Mouse (Mus musculus) thymus, adult 2 months (tissue): ENCODE measurements around the gene Sept11. TPM values are rescaled to one million over a fixed set of nuclear protein-coding genes. Genes with fewer than 3 reads are reported as not detected.
A peak's percentile ranks its signal among the peaks of the same experiment; 100 is the strongest.

ENCODE experiments used
- DNase-seq: peaks from one replicate; pipeline ENCODE4 v3.0.0; 2021
- H3K27ac ChIP-seq: fragments of 200-500 bp; 2 replicates; pipeline ENCODE4 v1.5.1; 2012; ENCODE audit warnings: low read length, control low read depth; ENCODE audit not compliant: control insufficient read depth, insufficient read depth
- H3K27me3 ChIP-seq: fragments of 200-500 bp; 2 replicates; pipeline ENCODE4 v1.6.1; 2012; ENCODE audit warnings: mild to moderate bottlenecking, low read length, moderate library complexity, mixed read lengths; ENCODE audit not compliant: control insufficient read depth, insufficient read depth
- H3K36me3 ChIP-seq: fragments of 200-500 bp; 2 replicates; pipeline ENCODE4 v1.6.1; 2012; ENCODE audit warnings: mild to moderate bottlenecking, low read length, moderate library complexity; ENCODE audit not compliant: control insufficient read depth, insufficient read depth
- H3K4me1 ChIP-seq: fragments of 200-500 bp; replicated peaks from 2 replicates; pipeline ENCODE4 v1.6.1; 2012; ENCODE audit warnings: low read length; ENCODE audit not compliant: control insufficient read depth, insufficient read depth
- H3K4me3 ChIP-seq: fragments of 200-500 bp; 2 replicates; pipeline ENCODE4 v1.5.1; 2012; ENCODE audit warnings: mild to moderate bottlenecking, low read length, control low read depth, moderate library complexity; ENCODE audit not compliant: control insufficient read depth, insufficient read depth
- CTCF ChIP-seq: fragments of 200-500 bp; IDR thresholded peaks from 2 replicates; pipeline ENCODE4 v1.5.1; 2012; ENCODE audit warnings: mild to moderate bottlenecking, control low read depth, low read length, moderate library complexity, borderline replicate concordance; ENCODE audit not compliant: control insufficient read depth, poor library complexity, insufficient read depth; ENCODE audit errors: extremely low read depth
- POLR2A ChIP-seq: fragments of 200-500 bp; IDR thresholded peaks from 2 replicates; pipeline ENCODE4 v1.6.1; 2012; ENCODE audit warnings: mild to moderate bottlenecking, low read length, control low read depth, moderate library complexity; ENCODE audit not compliant: control insufficient read depth, poor library complexity, insufficient read depth; ENCODE audit errors: extremely low read depth
- WGBS: fragments of 180-500 bp; shearing (Covaris S2); methylation state at CpG from one replicate; pipeline ENCODE4 v1.1.7; 2018; 5-methylcytosine and 5-hydroxymethylcytosine counted together
- polyA plus RNA-seq: library from polyadenylated mRNA; depleted of rRNA; stranded (reverse); fragments of >200 nt; gene quantifications from 2 replicates; pipeline ENCODE4 v1.2.3, GENCODE M21; 2012

The Sept11 gene
- polyA plus RNA-seq, 1 experiment: 39.0 TPM

- WGBS: under 1% methylated on average over 50 of the region's 50 CpGs
- Histone ChIP-seq H3K27me3 (no peaks in the 10 kb centered on the region), H3K36me3 (no peaks in the 10 kb centered on the region), H3K27ac (no peak overlapping the region), H3K4me1 (peaks cover 16% of the 10 kb centered on the region), H3K4me3 (peak overlapping the region; percentile 68)
- DNase-seq: peak; percentile 56
- TF ChIP-seq POLR2A (no peak), CTCF (no peak)
Observed at GRCm38 (mm10) chr5:93093638-93094527, 646 bp downstream of the Sept11 start.

- DNase-seq: no peak
- Histone ChIP-seq H3K27ac (no peak overlapping the region), H3K36me3 (no peaks in the 10 kb centered on the region), H3K4me3 (no peak overlapping the region), H3K27me3 (no peaks in the 10 kb centered on the region), H3K4me1 (peaks cover 16% of the 10 kb centered on the region)
- WGBS: 96% methylated on average over 7 of the region's 7 CpGs
- TF ChIP-seq POLR2A (no peak), CTCF (no peak)
Observed at GRCm38 (mm10) chr5:93095301-93095700, 2.1 kb downstream of the Sept11 start.

GRCm38 (mm10) chr5:93097204-93097906 is 4.1 kb downstream of the Sept11 start:
- H3K4me3 ChIP-seq: no peak overlapping the region
- no peaks in the 10 kb centered on the region for H3K27me3 ChIP-seq
- H3K36me3 ChIP-seq: no peaks in the 10 kb centered on the region
- H3K4me1 ChIP-seq: peaks cover 10% of the 10 kb centered on the region
- no peak overlapping the region for H3K27ac ChIP-seq
- 95% methylated on average over 13 of the region's 13 CpGs for WGBS
- no peak for DNase-seq
- TF ChIP-seq CTCF (no peak), POLR2A (no peak)

GRCm38 (mm10) chr5:93098219-93098618 is 5.0 kb downstream of the Sept11 start:
- DNase-seq: no peak
- no peak for TF ChIP-seq POLR2A
- TF ChIP-seq CTCF: no peak
- H3K4me1 ChIP-seq: peaks cover 8% of the 10 kb centered on the region
- no peaks in the 10 kb centered on the region for H3K27me3 ChIP-seq
- no peaks in the 10 kb centered on the region for H3K36me3 ChIP-seq
- no peak overlapping the region for H3K4me3 ChIP-seq
- WGBS: 90% methylated on average over 6 of the region's 6 CpGs
- H3K27ac ChIP-seq: no peak overlapping the region

- H3K27me3 ChIP-seq: no peaks in the 10 kb centered on the region
- peaks cover 8% of the 10 kb centered on the region for H3K4me1 ChIP-seq
- no peak overlapping the region for H3K27ac ChIP-seq
- H3K36me3 ChIP-seq: no peaks in the 10 kb centered on the region
- no peak overlapping the region for H3K4me3 ChIP-seq
- WGBS: 87% methylated on average over 14 of the region's 14 CpGs
- no peak for TF ChIP-seq POLR2A
- TF ChIP-seq CTCF: no peak
- DNase-seq: no peak
Observed at GRCm38 (mm10) chr5:93098811-93099210, 5.6 kb downstream of the Sept11 start.

GRCm38 (mm10) chr5:93100906-93101305 is 7.7 kb downstream of the Sept11 start:
- Histone ChIP-seq H3K27ac (no peak overlapping the region), H3K36me3 (no peaks in the 10 kb centered on the region), H3K4me1 (no peaks in the 10 kb centered on the region), H3K27me3 (no peaks in the 10 kb centered on the region), H3K4me3 (no peak overlapping the region)
- WGBS: 94% methylated on average over 4 of the region's 4 CpGs
- DNase-seq: no peak
- TF ChIP-seq POLR2A (no peak), CTCF (no peak)
